Mouse (Mus musculus): Measurements from ENCODE around the gene Ccdc186. TPM values are rescaled to one million over a fixed set of nuclear protein-coding genes. Genes with fewer than 3 reads are reported as not detected.

Ccdc186 gene
- polyA plus RNA-seq, 1 experiment from 2014 or later = 12.9 TPM

GRCm38 (mm10) chr19:56747878-56748277, 74.1 kb downstream of the Ccdc186 start:
- Histone ChIP-seq H3K4me3 (ENCODE audit: low read length) (no peak overlapping the region), H3K4me2 (ENCODE audit: low read depth, low read length) (no peak overlapping the region), H3K9ac (ENCODE audit: low read depth, low read length) (no peak overlapping the region), H3K36me3 (ENCODE audit: control insufficient read depth, insufficient read depth, low read length) (no peaks in the 10 kb centered on the region), H3K9me3 (ENCODE audit: control insufficient read depth, low read length) (no peaks in the 10 kb centered on the region), H3K27me3 (replicated peaks; ENCODE audit: control insufficient read depth, insufficient read depth, low read length) (no peaks in the 10 kb centered on the region), H3K27ac (ENCODE audit: low read length) (no peak overlapping the region), H3K4me1 (ENCODE audit: control insufficient read depth, insufficient read depth, low read length) (no peaks in the 10 kb centered on the region)
- ATAC-seq = no peak
- 71% methylated on average over 10 of the region's 10 CpGs for WGBS

- no peaks in the 10 kb centered on the region for H3K36me3 ChIP-seq (ENCODE audit: control insufficient read depth, insufficient read depth, low read length)
- H3K9ac ChIP-seq (ENCODE audit: low read depth, low read length) = no peak overlapping the region
- no peaks in the 10 kb centered on the region for H3K9me3 ChIP-seq (ENCODE audit: control insufficient read depth, low read length)
- 80% methylated on average over 9 of the region's 9 CpGs for WGBS
- no peaks in the 10 kb centered on the region for H3K27me3 ChIP-seq (replicated peaks; ENCODE audit: control insufficient read depth, insufficient read depth, low read length)
- H3K4me3 ChIP-seq (ENCODE audit: low read length) = no peak overlapping the region
- H3K4me2 ChIP-seq (ENCODE audit: low read depth, low read length) = no peak overlapping the region
- no peak for ATAC-seq
- no peak overlapping the region for H3K27ac ChIP-seq (ENCODE audit: low read length)
- H3K4me1 ChIP-seq (ENCODE audit: control insufficient read depth, insufficient read depth, low read length) = no peaks in the 10 kb centered on the region
These were observed 75.4 kb downstream of the Ccdc186 start for GRCm38 (mm10) chr19:56746618-56747017.

- no peak overlapping the region for H3K9ac ChIP-seq (ENCODE audit: low read depth, low read length)
- WGBS = 74% methylated on average over 6 of the region's 6 CpGs
- ATAC-seq = no peak
These were observed 76.5 kb downstream of the Ccdc186 start for GRCm38 (mm10) chr19:56745528-56745927.

GRCm38 (mm10) chr19:56745061-56745460, 76.9 kb downstream of the Ccdc186 start:
- Histone ChIP-seq H3K27me3 (replicated peaks; ENCODE audit: control insufficient read depth, insufficient read depth, low read length) (no peaks in the 10 kb centered on the region), H3K9me3 (ENCODE audit: control insufficient read depth, low read length) (no peaks in the 10 kb centered on the region), H3K9ac (ENCODE audit: low read depth, low read length) (no peak overlapping the region), H3K36me3 (ENCODE audit: control insufficient read depth, insufficient read depth, low read length) (no peaks in the 10 kb centered on the region), H3K4me2 (ENCODE audit: low read depth, low read length) (no peak overlapping the region), H3K4me1 (ENCODE audit: control insufficient read depth, insufficient read depth, low read length) (no peaks in the 10 kb centered on the region), H3K27ac (ENCODE audit: low read length) (no peak overlapping the region), H3K4me3 (ENCODE audit: low read length) (no peak overlapping the region)
- WGBS = 75% methylated on average over 7 of the region's 7 CpGs
- ATAC-seq = no peak

More at GRCm38 (mm10) chr19:56745528-56745927, 76.5 kb downstream of the Ccdc186 start:
- no peaks in the 10 kb centered on the region for H3K27me3 ChIP-seq (replicated peaks; ENCODE audit: control insufficient read depth, insufficient read depth, low read length)
- H3K27ac ChIP-seq (ENCODE audit: low read length) = no peak overlapping the region
- no peaks in the 10 kb centered on the region for H3K36me3 ChIP-seq (ENCODE audit: control insufficient read depth, insufficient read depth, low read length)
- H3K4me1 ChIP-seq (ENCODE audit: control insufficient read depth, insufficient read depth, low read length) = no peaks in the 10 kb centered on the region
- no peak overlapping the region for H3K4me3 ChIP-seq (ENCODE audit: low read length)
- no peak overlapping the region for H3K4me2 ChIP-seq (ENCODE audit: low read depth, low read length)
- H3K9me3 ChIP-seq (ENCODE audit: control insufficient read depth, low read length) = no peaks in the 10 kb centered on the region

Other genes with a start within 250 kb of the Ccdc186 start
- 0.35 and 0.36 TPM in 2 replicates for gene Adrb1, start 100.0 kb downstream of the Ccdc186 start, polyA plus RNA-seq (2015; fragmentation: Nextera tagmentation; extraction: Ambion mirVana)
- gene Tdrd1, start 4.0 kb upstream of the Ccdc186 start, polyA plus RNA-seq (2015; fragmentation: Nextera tagmentation; extraction: Ambion mirVana) = 0.71 and 0.82 TPM in 2 replicates
- 0.29 and 0.43 TPM in 2 replicates for gene Vwa2, start 52.1 kb upstream of the Ccdc186 start, polyA plus RNA-seq (2015; fragmentation: Nextera tagmentation; extraction: Ambion mirVana)
- 16.5 and 16.9 TPM in 2 replicates for gene Afap1l2, start 186.0 kb upstream of the Ccdc186 start, polyA plus RNA-seq (2015; fragmentation: Nextera tagmentation; extraction: Ambion mirVana)